Mouse (Mus musculus) MEL (cell line): Measurements from ENCODE around the gene Nkap. TPM values are rescaled to one million over a fixed set of nuclear protein-coding genes. Genes with fewer than 3 reads are reported as not detected.
"Not testable (repeated sequence)": the region's sequence is repeated elsewhere in the genome, so short reads cannot be mapped to it uniquely, and the experiment has no call there.

Experiments
- DNase-seq: peaks from one replicate; pipeline ENCODE4 v3.0.0; 2011; ENCODE audit warnings: low read depth, low spot score
- H3K27ac ChIP-seq: 2 replicates; pipeline ENCODE4 v1.5.1; 2012; ENCODE audit warnings: low read depth, mild to moderate bottlenecking, control low read depth, low read length, moderate library complexity; ENCODE audit not compliant: control insufficient read depth
- H3K27me3 ChIP-seq, 2 experiments: fragments of 150-350 bp in 1 of 2; sonication (generic) in 1 of 2; 2 replicates each; pipeline ENCODE4 v1.6.1; 2012; ENCODE audit warnings: low read length in 2 of 2, mild to moderate bottlenecking in 2 of 2, improper control_type of control experiment in 1 of 2, moderate library complexity in 1 of 2; ENCODE audit not compliant: insufficient read depth in 2 of 2, control insufficient read depth in 1 of 2
- H3K36me3 ChIP-seq, 2 experiments: 2 replicates each; pipeline ENCODE4 v1.6.1; 2012 to 2014; ENCODE audit warnings: low read length in 2 of 2, improper control_type of control experiment in 1 of 2, inconsistent platforms in 1 of 2, mild to moderate bottlenecking in 1 of 2; ENCODE audit not compliant: insufficient read depth in 2 of 2, control insufficient read depth in 1 of 2
- H3K4me1 ChIP-seq, 2 experiments: fragments of 150-350 bp in 1 of 2; sonication (generic) in 1 of 2; 2 replicates each; pipeline ENCODE4 v1.6.1; 2012; ENCODE audit warnings: low read length in 2 of 2, improper control_type of control experiment in 1 of 2, mild to moderate bottlenecking in 1 of 2; ENCODE audit not compliant: insufficient read depth in 2 of 2, control insufficient read depth in 1 of 2
- H3K4me3 ChIP-seq, 2 experiments: fragments of 150-350 bp in 1 of 2; sonication (generic) in 1 of 2; 2 replicates each; pipeline ENCODE4 v1.5.1; 2012; ENCODE audit warnings: low read depth in 2 of 2, low read length in 2 of 2, mild to moderate bottlenecking in 2 of 2, moderate library complexity in 2 of 2, control low read depth in 1 of 2, improper control_type of control experiment in 1 of 2; ENCODE audit not compliant: control insufficient read depth in 1 of 2, insufficient read depth in 1 of 2
- H3K79me2 ChIP-seq: 2 replicates; pipeline ENCODE4 v1.6.1; 2012; ENCODE audit warnings: mild to moderate bottlenecking, low read length, moderate library complexity; ENCODE audit not compliant: control insufficient read depth, poor library complexity, insufficient read depth
- H3K9ac ChIP-seq: 2 replicates; pipeline ENCODE4 v1.6.1; 2012; ENCODE audit warnings: low read depth, mild to moderate bottlenecking, control low read depth, low read length, moderate library complexity; ENCODE audit not compliant: control insufficient read depth, poor library complexity, severe bottlenecking
- H3K9me3 ChIP-seq: fragments of 150-350 bp; sonication (generic); replicated peaks from 2 replicates; pipeline ENCODE4 v1.6.1; 2012; ENCODE audit warnings: mild to moderate bottlenecking, low read length, improper control_type of control experiment, moderate library complexity; ENCODE audit not compliant: insufficient read depth
- BHLHE40 ChIP-seq: IDR thresholded peaks from 2 replicates; pipeline ENCODE4 v1.6.1; 2012; ENCODE audit warnings: low read depth, mild to moderate bottlenecking, inconsistent platforms, low read length, improper control_type of control experiment, borderline replicate concordance
- CHD1 ChIP-seq: IDR thresholded peaks from 2 replicates; pipeline ENCODE4 v1.6.1; 2012; ENCODE audit warnings: low read depth, mild to moderate bottlenecking, inconsistent platforms, low read length, improper control_type of control experiment
- CTCF ChIP-seq, 3 experiments: IDR thresholded peaks in 2 of 3; conservative IDR thresholded peaks in 1 of 3; 2 replicates each; pipeline ENCODE4 v1.5.1; 2011 to 2012; ENCODE audit warnings: low read length in 3 of 3, low read depth in 2 of 3, mild to moderate bottlenecking in 2 of 3, improper control_type of control experiment in 1 of 3, inconsistent platforms in 1 of 3, mixed read lengths in 1 of 3, moderate library complexity in 1 of 3; ENCODE audit not compliant: control insufficient read depth in 1 of 3, insufficient read depth in 1 of 3, poor library complexity in 1 of 3, severe bottlenecking in 1 of 3
- ELF1 ChIP-seq: IDR thresholded peaks from 2 replicates; pipeline ENCODE4 v1.6.1; 2014; ENCODE audit warnings: low read depth, mild to moderate bottlenecking, inconsistent platforms, low read length, improper control_type of control experiment, moderate library complexity
- ETS1 ChIP-seq: IDR thresholded peaks from 2 replicates; pipeline ENCODE4 v1.6.1; 2012; ENCODE audit warnings: low read depth, mild to moderate bottlenecking, inconsistent platforms, low read length, improper control_type of control experiment, moderate library complexity
- GABPA ChIP-seq: IDR thresholded peaks from 2 replicates; pipeline ENCODE4 v1.6.1; 2012; ENCODE audit warnings: low read depth, mild to moderate bottlenecking, inconsistent platforms, low read length, improper control_type of control experiment, moderate library complexity
- GATA1 ChIP-seq: IDR thresholded peaks from 2 replicates; pipeline ENCODE4 v1.6.1; 2011; ENCODE audit warnings: low read depth, low read length, improper control_type of control experiment
- HCFC1 ChIP-seq: IDR thresholded peaks from 2 replicates; pipeline ENCODE4 v1.6.1; 2012; ENCODE audit warnings: low read depth, mild to moderate bottlenecking, inconsistent platforms, low read length, improper control_type of control experiment, moderate library complexity
- JUND ChIP-seq: IDR thresholded peaks from 2 replicates; pipeline ENCODE4 v1.6.1; 2011; ENCODE audit warnings: low read depth, mild to moderate bottlenecking, improper control_type of control experiment, low read length
- KAT2A ChIP-seq: conservative IDR thresholded peaks from 2 replicates; pipeline ENCODE4 v1.6.1; 2012; ENCODE audit warnings: low read depth, low read length, improper control_type of control experiment, inconsistent platforms
- MEF2A ChIP-seq: IDR thresholded peaks from 2 replicates; pipeline ENCODE4 v1.6.1; 2014; ENCODE audit warnings: low read depth, mild to moderate bottlenecking, inconsistent platforms, low read length, improper control_type of control experiment; ENCODE audit not compliant: poor library complexity, insufficient replicate concordance, severe bottlenecking; ENCODE audit errors: extremely low read depth
- MXI1 ChIP-seq: IDR thresholded peaks from 2 replicates; pipeline ENCODE4 v1.6.1; 2011; ENCODE audit warnings: mild to moderate bottlenecking, low read depth, low read length, improper control_type of control experiment
- NELFE ChIP-seq: IDR thresholded peaks from 2 replicates; pipeline ENCODE4 v1.6.1; 2011; ENCODE audit warnings: low read depth, low read length, improper control_type of control experiment
- POLR2A ChIP-seq, 2 experiments: IDR thresholded peaks; 2 replicates each; pipeline ENCODE4 v1.6.1; 2011 to 2012; ENCODE audit warnings: low read length in 2 of 2, mild to moderate bottlenecking in 2 of 2, control low read depth in 1 of 2, improper control_type of control experiment in 1 of 2, low read depth in 1 of 2, moderate library complexity in 1 of 2; ENCODE audit not compliant: control insufficient read depth in 1 of 2, insufficient read depth in 1 of 2, poor library complexity in 1 of 2
- POLR2AphosphoS2 ChIP-seq: IDR thresholded peaks from 2 replicates; pipeline ENCODE4 v1.6.1; 2011; ENCODE audit warnings: low read length, improper control_type of control experiment
- POLR2AphosphoS5 ChIP-seq: IDR thresholded peaks from 2 replicates; pipeline ENCODE4 v1.6.1; 2012; ENCODE audit warnings: low read depth, borderline replicate concordance, mild to moderate bottlenecking, inconsistent platforms, low read length, moderate library complexity, mixed read lengths
- RAD21 ChIP-seq: IDR thresholded peaks from 2 replicates; pipeline ENCODE4 v1.6.1; 2011; ENCODE audit warnings: mild to moderate bottlenecking, low read depth, low read length, improper control_type of control experiment
- RCOR1 ChIP-seq: IDR thresholded peaks from 2 replicates; pipeline ENCODE4 v1.6.1; 2012; ENCODE audit warnings: low read depth, mild to moderate bottlenecking, inconsistent platforms, low read length, improper control_type of control experiment
- SIN3A ChIP-seq: IDR thresholded peaks from 2 replicates; pipeline ENCODE4 v1.6.1; 2012; ENCODE audit warnings: low read length, improper control_type of control experiment, inconsistent platforms
- SMC3 ChIP-seq: IDR thresholded peaks from 2 replicates; pipeline ENCODE4 v1.6.1; 2011; ENCODE audit warnings: low read depth, low read length, improper control_type of control experiment
- TAL1 ChIP-seq: IDR thresholded peaks from 2 replicates; pipeline ENCODE4 v1.6.1; 2012; ENCODE audit warnings: mild to moderate bottlenecking, inconsistent platforms, low read length, moderate library complexity, mixed read lengths
- TBP ChIP-seq: IDR thresholded peaks from 2 replicates; pipeline ENCODE4 v1.8.0; 2011; ENCODE audit warnings: low read depth, low read length, improper control_type of control experiment
- UBTF ChIP-seq: IDR thresholded peaks from 2 replicates; pipeline ENCODE4 v1.6.1; 2012; ENCODE audit warnings: low read depth, mild to moderate bottlenecking, inconsistent platforms, low read length, improper control_type of control experiment, moderate library complexity, borderline replicate concordance; ENCODE audit not compliant: insufficient read depth
- USF2 ChIP-seq, 2 experiments: IDR thresholded peaks; 2 replicates each; pipeline ENCODE4 v1.6.1; 2011 to 2012; ENCODE audit warnings: improper control_type of control experiment in 2 of 2, low read length in 2 of 2, borderline replicate concordance in 1 of 2, inconsistent platforms in 1 of 2, low read depth in 1 of 2, mild to moderate bottlenecking in 1 of 2; ENCODE audit not compliant: insufficient read depth in 1 of 2
- ZKSCAN1 ChIP-seq: IDR thresholded peaks from 2 replicates; pipeline ENCODE4 v1.6.1; 2012; ENCODE audit warnings: low read depth, mild to moderate bottlenecking, inconsistent platforms, low read length, improper control_type of control experiment, moderate library complexity
- ZMIZ1 ChIP-seq: IDR thresholded peaks from 2 replicates; pipeline ENCODE4 v1.6.1; 2012; ENCODE audit warnings: low read depth, mild to moderate bottlenecking, inconsistent platforms, low read length, improper control_type of control experiment, moderate library complexity
- ZNF384 ChIP-seq: IDR thresholded peaks from 2 replicates; pipeline ENCODE4 v1.6.1; 2012; ENCODE audit warnings: low read depth, mild to moderate bottlenecking, inconsistent platforms, low read length, improper control_type of control experiment
- polyA plus RNA-seq, 2 experiments: library from polyadenylated mRNA; stranded (reverse) in 1 of 2; unstranded in 1 of 2; fragments of >175 nt in 1 of 2; fragments of >200 nt in 1 of 2; gene quantifications; 2 replicates each; pipeline versions ENCODE4 v1.2.1 to v1.2.4; 2012; ENCODE audit warnings: low replicate concordance in 2 of 2, low read depth in 1 of 2; ENCODE audit not compliant: insufficient read length in 2 of 2, insufficient read depth in 1 of 2, missing spikeins in 1 of 2
- total RNA-seq: library from RNA; depleted of rRNA; stranded (reverse); fragments of 300-350 nt; gene quantifications from 2 replicates; pipeline ENCODE4 v1.2.3, GENCODE M21; 2012

The Nkap gene
- total and polyA plus RNA-seq, 3 experiments, result 10.5 to 14.5 TPM; not detected in 1

DNA sequence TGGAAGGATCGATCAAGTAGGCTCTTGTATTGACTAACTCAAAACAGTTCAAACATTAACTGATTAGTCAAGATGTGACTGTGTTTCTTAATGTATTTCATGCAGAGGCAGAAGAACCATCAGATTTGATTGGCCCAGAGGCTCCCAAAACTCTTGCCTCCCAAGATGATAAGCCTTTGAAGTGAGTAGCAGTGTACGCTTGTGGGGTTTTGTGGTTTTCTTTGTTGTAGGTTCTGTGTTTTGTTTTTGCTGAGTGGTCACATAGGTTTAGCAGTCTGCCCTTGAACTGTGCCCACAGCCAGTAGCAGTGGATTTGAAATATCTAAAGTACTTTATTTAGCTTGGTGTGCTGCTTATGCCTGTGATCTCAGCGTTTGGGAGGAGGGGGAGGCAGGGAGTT, 15.1 kb downstream of the Nkap start:
- H3K9ac ChIP-seq, result no peak overlapping the region
- peaks cover 0 to 6% of the 10 kb centered on the region in 2 experiments; a peak in 1 of 4 replicates for H3K36me3 ChIP-seq
- H3K27ac ChIP-seq, result no peak overlapping the region
- H3K4me1 ChIP-seq, result no peaks in the 10 kb centered on the region
- no peaks in the 10 kb centered on the region for H3K27me3 ChIP-seq
- no peak overlapping the region for H3K4me3 ChIP-seq
- no peaks in the 10 kb centered on the region for H3K79me2 ChIP-seq
- DNase-seq, result no peak
- no peaks in the 10 kb centered on the region for H3K9me3 ChIP-seq
- TF ChIP-seq TAL1 (no peak), TBP (no peak), POLR2A (IDR thresholded peaks at IDR 0.05; ENCODE audit: control insufficient read depth in 1 of 2, insufficient read depth in 1 of 2, low read depth in 1 of 2, low read length in 2 of 2, poor library complexity in 1 of 2) (no peak), ZNF384 (no peak), MEF2A (no peak), NELFE (no peak), ZKSCAN1 (no peak), RCOR1 (no peak), ZMIZ1 (no peak), UBTF (no peak), MXI1 (no peak)

- not testable (repeated sequence) for H3K4me3 ChIP-seq, H3K27ac ChIP-seq, H3K9me3 ChIP-seq, H3K27me3 ChIP-seq, H3K4me1 ChIP-seq, H3K36me3 ChIP-seq, DNase-seq, H3K79me2 ChIP-seq, H3K9ac ChIP-seq
Observed at GRCm38 (mm10) chrX:37144498-37144897, 17.9 kb downstream of the Nkap start.

- no peaks in the 10 kb centered on the region for H3K4me1 ChIP-seq
- H3K4me3 ChIP-seq, result no peak overlapping the region
- H3K79me2 ChIP-seq, result no peaks in the 10 kb centered on the region
- no peak overlapping the region for H3K27ac ChIP-seq
- H3K36me3 ChIP-seq, result peaks cover 0 to 6% of the 10 kb centered on the region in 2 experiments; a peak in 2 of 4 replicates
- no peak overlapping the region for H3K9ac ChIP-seq
- DNase-seq, result peak; percentile 68
- no peaks in the 10 kb centered on the region for H3K9me3 ChIP-seq
- H3K27me3 ChIP-seq, result no peaks in the 10 kb centered on the region
- TF ChIP-seq ELF1 (no peak), KAT2A (no peak), GABPA (no peak), HCFC1 (no peak), JUND (no peak), SIN3A (no peak), SMC3 (0 out of 2 replicates have a peak, but pooled peaks have one; percentile 20), TBP (no peak), USF2 (IDR thresholded peaks at IDR 0.05; ENCODE audit: borderline replicate concordance in 1 of 2, insufficient read depth in 1 of 2, low read depth in 1 of 2, low read length in 2 of 2) (no peak), CHD1 (no peak), RCOR1 (no peak), BHLHE40 (no peak), UBTF (no peak), NELFE (no peak), GATA1 (no peak), CTCF (IDR thresholded peaks at IDR 0.05 in 2 of 3, conservative IDR thresholded peaks at IDR 0.05 in 1 of 3; ENCODE audit: control insufficient read depth in 1 of 3, insufficient read depth in 1 of 3, low read depth in 2 of 3, low read length in 3 of 3, poor library complexity in 1 of 3, severe bottlenecking in 1 of 3) (peak in 2 of 3 experiments; percentile 24 to 48; a peak in 3 of 6 replicates), ETS1 (no peak), RAD21 (peak; percentile 28), POLR2AphosphoS2 (no peak), POLR2AphosphoS5 (no peak)
Observed at GRCm38 (mm10) chrX:37144954-37145353, 18.4 kb downstream of the Nkap start.
